Mouse (Mus musculus): Measurements from ENCODE around the gene Gm1993. TPM values are rescaled to one million over a fixed set of nuclear protein-coding genes. Genes with fewer than 3 reads are reported as not detected.
"Not testable (repeated sequence)": the region's sequence is repeated elsewhere in the genome, so short reads cannot be mapped to it uniquely, and the experiment has no call there.

The Gm1993 gene
- not detected in 2 replicates for polyA plus RNA-seq (2015; fragmentation: Nextera tagmentation; extraction: Ambion mirVana)

- not testable (repeated sequence) for H3K9ac ChIP-seq
Observed at GRCm38 (mm10) chrX:25570352-25570751, at the start of gene Gm1993. Gene Gm1993 (minus strand): TSS chrX:25570452.

More at GRCm38 (mm10) chrX:25570352-25570751, at the start of gene Gm1993:
- WGBS: 85% methylated on average over 7 of the region's 7 CpGs
- H3K4me3 ChIP-seq; H3K36me3 ChIP-seq (ENCODE audit: poor library complexity, severe bottlenecking); H3K4me1 ChIP-seq; H3K27ac ChIP-seq; H3K9me3 ChIP-seq (replicated peaks); H3K27me3 ChIP-seq; ATAC-seq; H3K4me2 ChIP-seq: not testable (repeated sequence)
